Mouse (Mus musculus): ENCODE measurements around the gene Kdm4c. TPM values are rescaled to one million over a fixed set of nuclear protein-coding genes. Genes with fewer than 3 reads are reported as not detected.
"Not testable (repeated sequence)": the region's sequence is repeated elsewhere in the genome, so short reads cannot be mapped to it uniquely, and the experiment has no call there.

Kdm4c gene
- polyA plus RNA-seq (2014; fragmentation: Nextera tagmentation; extraction: Ambion mirVana): 11.9 and 13.0 TPM in 2 replicates

- ATAC-seq (replicated peaks; ENCODE audit: low FRiP score, low TSS enrichment, low read depth) (no peak), DNase-seq (ENCODE audit: low spot score) (no peak)
- no peak within 1 kb of the TSS for H3K4me2 ChIP-seq (ENCODE audit: low read length)
- no peaks in the 10 kb centered on the region for H3K9me3 ChIP-seq (ENCODE audit: control insufficient read depth, low read length)
- 83% methylated on average over 1 of the region's 1 CpGs for WGBS
- H3K27me3 ChIP-seq (replicated peaks; ENCODE audit: control insufficient read depth, insufficient read depth, low read length): no peaks in the 10 kb centered on the region
- H3K27ac ChIP-seq (ENCODE audit: low read depth): no peak within 1 kb of the TSS
- no peaks in the 10 kb centered on the region for H3K36me3 ChIP-seq (ENCODE audit: control insufficient read depth, insufficient read depth, low read length)
- H3K9ac ChIP-seq (ENCODE audit: low read length): no peak within 1 kb of the TSS
- H3K4me1 ChIP-seq (replicated peaks; ENCODE audit: control insufficient read depth, insufficient read depth, low read length): no peaks in the 10 kb centered on the region
- no peak within 1 kb of the TSS for H3K4me3 ChIP-seq (ENCODE audit: low read depth, low read length)
Observed at GRCm38 (mm10) chr4:74242176-74242575, at the start of gene Kdm4c. TSS of gene Kdm4c (plus strand) at chr4:74242497.

DNA sequence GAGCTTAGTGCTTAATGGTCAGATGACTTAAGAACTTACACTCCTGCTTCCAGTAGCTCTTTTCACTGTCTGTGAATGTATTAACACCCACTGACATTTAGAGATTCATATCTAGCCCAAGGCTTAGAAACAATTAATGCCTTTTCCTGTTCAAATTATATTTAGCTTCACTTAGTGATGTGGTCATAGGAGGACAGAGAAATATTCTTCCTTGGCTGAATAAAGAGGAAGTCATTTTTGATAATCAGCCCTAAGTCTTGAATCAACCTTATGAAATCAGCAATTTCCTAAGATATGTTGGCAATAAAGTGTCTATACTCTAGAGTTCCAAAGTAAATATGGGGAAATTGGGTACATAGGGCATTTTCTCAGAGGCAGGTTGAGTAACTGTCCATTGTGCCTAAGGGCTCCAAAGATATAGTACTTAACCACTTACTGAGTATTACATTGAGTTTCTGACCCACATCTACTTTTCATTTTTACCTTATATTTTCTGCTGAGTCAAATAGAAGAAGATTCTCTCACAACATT lies 41.0 kb upstream of the Kdm4c start:
- Histone ChIP-seq H3K36me3 (ENCODE audit: control insufficient read depth, insufficient read depth, low read length) (no peaks in the 10 kb centered on the region), H3K4me1 (replicated peaks; ENCODE audit: control insufficient read depth, insufficient read depth, low read length) (no peaks in the 10 kb centered on the region), H3K9me3 (ENCODE audit: control insufficient read depth, low read length) (no peaks in the 10 kb centered on the region), H3K9ac (ENCODE audit: low read length) (no peak overlapping the region), H3K4me2 (ENCODE audit: low read length) (no peak overlapping the region), H3K4me3 (ENCODE audit: low read depth, low read length) (no peak overlapping the region), H3K27me3 (replicated peaks; ENCODE audit: control insufficient read depth, insufficient read depth, low read length) (no peaks in the 10 kb centered on the region), H3K27ac (ENCODE audit: low read depth) (no peak overlapping the region)
- DNase-seq (ENCODE audit: low spot score): no peak
- ATAC-seq (replicated peaks; ENCODE audit: low FRiP score, low TSS enrichment, low read depth): no peak

GRCm38 (mm10) chr4:74221780-74222179 lies 20.5 kb upstream of the Kdm4c start:
- H3K4me3 ChIP-seq (ENCODE audit: low read depth, low read length); H3K36me3 ChIP-seq (ENCODE audit: control insufficient read depth, insufficient read depth, low read length); ATAC-seq (replicated peaks; ENCODE audit: low FRiP score, low TSS enrichment, low read depth); DNase-seq (ENCODE audit: low spot score); H3K9ac ChIP-seq (ENCODE audit: low read length); H3K4me1 ChIP-seq (replicated peaks; ENCODE audit: control insufficient read depth, insufficient read depth, low read length); H3K4me2 ChIP-seq (ENCODE audit: low read length); H3K9me3 ChIP-seq (ENCODE audit: control insufficient read depth, low read length); H3K27ac ChIP-seq (ENCODE audit: low read depth); H3K27me3 ChIP-seq (replicated peaks; ENCODE audit: control insufficient read depth, insufficient read depth, low read length): not testable (repeated sequence)
- WGBS: 92% methylated on average over 1 of the region's 1 CpGs

DNA sequence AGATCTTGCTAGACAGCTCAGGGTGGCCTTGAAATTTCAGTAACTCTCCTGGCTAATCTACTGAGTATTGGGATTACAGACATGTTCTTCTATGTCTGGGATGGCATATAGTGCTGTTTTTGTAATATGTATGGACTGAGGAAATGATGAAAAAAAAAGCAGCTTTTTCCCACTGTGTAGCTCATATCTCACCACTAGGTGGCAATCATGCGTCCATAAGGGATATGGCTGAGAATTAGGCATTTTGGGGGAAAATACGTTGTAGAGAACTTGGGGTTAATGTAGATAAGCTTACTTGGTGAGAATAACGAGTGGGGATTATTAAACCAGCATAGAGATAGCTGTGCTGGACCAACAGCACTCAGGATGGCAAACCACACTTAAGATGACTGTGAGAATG lies 19.9 kb upstream of the Kdm4c start:
- Histone ChIP-seq H3K9me3 (ENCODE audit: control insufficient read depth, low read length) (no peaks in the 10 kb centered on the region), H3K4me3 (ENCODE audit: low read depth, low read length) (no peak overlapping the region), H3K27me3 (replicated peaks; ENCODE audit: control insufficient read depth, insufficient read depth, low read length) (no peaks in the 10 kb centered on the region), H3K27ac (ENCODE audit: low read depth) (no peak overlapping the region), H3K9ac (ENCODE audit: low read length) (no peak overlapping the region), H3K36me3 (ENCODE audit: control insufficient read depth, insufficient read depth, low read length) (no peaks in the 10 kb centered on the region), H3K4me2 (ENCODE audit: low read length) (no peak overlapping the region), H3K4me1 (replicated peaks; ENCODE audit: control insufficient read depth, insufficient read depth, low read length) (no peaks in the 10 kb centered on the region)
- ATAC-seq (replicated peaks; ENCODE audit: low FRiP score, low TSS enrichment, low read depth) (no peak), DNase-seq (ENCODE audit: low spot score) (no peak)
- WGBS: 38% methylated on average over 3 of the region's 3 CpGs

DNA sequence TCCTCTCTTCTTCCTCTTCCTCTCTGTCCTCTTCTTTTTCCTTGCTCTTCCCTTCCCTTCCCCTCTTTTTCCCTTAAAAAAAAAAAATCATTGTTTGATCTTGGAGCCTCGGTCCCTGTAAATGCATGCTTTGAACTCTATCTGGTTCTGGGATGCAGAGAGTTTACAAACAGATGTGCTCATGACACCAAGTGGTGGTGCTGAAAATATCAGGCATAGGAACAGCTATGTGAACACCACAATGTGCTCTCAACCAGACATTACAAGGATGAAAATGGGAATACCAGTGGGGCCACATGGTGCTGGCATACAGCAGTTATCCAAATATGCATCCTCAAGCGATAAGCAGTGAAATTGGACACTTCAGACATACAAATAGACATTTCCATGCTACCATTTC lies 18.1 kb upstream of the Kdm4c start:
- H3K4me3 ChIP-seq (ENCODE audit: low read depth, low read length): no peak overlapping the region
- no peaks in the 10 kb centered on the region for H3K9me3 ChIP-seq (ENCODE audit: control insufficient read depth, low read length)
- no peak overlapping the region for H3K9ac ChIP-seq (ENCODE audit: low read length)
- ATAC-seq (replicated peaks; ENCODE audit: low FRiP score, low TSS enrichment, low read depth) (no peak), DNase-seq (ENCODE audit: low spot score) (no peak)
- no peaks in the 10 kb centered on the region for H3K36me3 ChIP-seq (ENCODE audit: control insufficient read depth, insufficient read depth, low read length)
- H3K4me1 ChIP-seq (replicated peaks; ENCODE audit: control insufficient read depth, insufficient read depth, low read length): no peaks in the 10 kb centered on the region
- H3K27ac ChIP-seq (ENCODE audit: low read depth): no peak overlapping the region
- WGBS: 62% methylated on average over 2 of the region's 2 CpGs
- no peaks in the 10 kb centered on the region for H3K27me3 ChIP-seq (replicated peaks; ENCODE audit: control insufficient read depth, insufficient read depth, low read length)
- no peak overlapping the region for H3K4me2 ChIP-seq (ENCODE audit: low read length)

DNA sequence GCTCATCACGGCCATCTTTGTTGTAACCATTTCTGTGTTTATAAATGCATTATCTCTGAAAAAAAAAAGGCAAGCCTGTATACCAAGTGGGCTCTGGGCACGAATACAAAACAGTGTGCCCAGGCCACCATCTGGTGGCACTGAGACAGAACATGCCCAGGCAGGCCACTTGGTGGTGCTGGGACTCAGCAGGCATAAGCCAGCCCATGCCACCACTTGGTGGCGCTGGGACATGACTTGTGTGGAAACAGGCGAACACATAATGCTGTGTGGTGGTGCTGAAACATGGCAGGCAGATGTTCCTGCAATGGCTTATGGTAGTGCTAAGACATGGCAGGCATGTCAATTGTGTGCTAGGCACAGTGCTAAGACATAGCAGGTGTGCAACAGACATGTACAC lies 11.3 kb upstream of the Kdm4c start:
- H3K36me3 ChIP-seq (ENCODE audit: control insufficient read depth, insufficient read depth, low read length): no peaks in the 10 kb centered on the region
- H3K4me3 ChIP-seq (ENCODE audit: low read depth, low read length): no peak overlapping the region
- H3K4me1 ChIP-seq (replicated peaks; ENCODE audit: control insufficient read depth, insufficient read depth, low read length): no peaks in the 10 kb centered on the region
- no peaks in the 10 kb centered on the region for H3K27me3 ChIP-seq (replicated peaks; ENCODE audit: control insufficient read depth, insufficient read depth, low read length)
- WGBS: 84% methylated on average over 4 of the region's 4 CpGs
- no peak overlapping the region for H3K9ac ChIP-seq (ENCODE audit: low read length)
- H3K4me2 ChIP-seq (ENCODE audit: low read length): no peak overlapping the region
- H3K27ac ChIP-seq (ENCODE audit: low read depth): no peak overlapping the region
- DNase-seq (ENCODE audit: low spot score): no peak
- ATAC-seq (replicated peaks; ENCODE audit: low FRiP score, low TSS enrichment, low read depth): no peak
- H3K9me3 ChIP-seq (ENCODE audit: control insufficient read depth, low read length): no peaks in the 10 kb centered on the region

GRCm38 (mm10) chr4:74231405-74231804 lies 10.9 kb upstream of the Kdm4c start:
- H3K27me3 ChIP-seq (replicated peaks; ENCODE audit: control insufficient read depth, insufficient read depth, low read length): no peaks in the 10 kb centered on the region
- H3K36me3 ChIP-seq (ENCODE audit: control insufficient read depth, insufficient read depth, low read length): no peaks in the 10 kb centered on the region
- no peak overlapping the region for H3K27ac ChIP-seq (ENCODE audit: low read depth)
- no peak overlapping the region for H3K9ac ChIP-seq (ENCODE audit: low read length)
- H3K4me1 ChIP-seq (replicated peaks; ENCODE audit: control insufficient read depth, insufficient read depth, low read length): no peaks in the 10 kb centered on the region
- no peaks in the 10 kb centered on the region for H3K9me3 ChIP-seq (ENCODE audit: control insufficient read depth, low read length)
- no peak overlapping the region for H3K4me2 ChIP-seq (ENCODE audit: low read length)
- ATAC-seq (replicated peaks; ENCODE audit: low FRiP score, low TSS enrichment, low read depth): peak; percentile 70
- 56% methylated on average over 5 of the region's 5 CpGs for WGBS
- peak; percentile 71 for DNase-seq (ENCODE audit: low spot score)
- H3K4me3 ChIP-seq (ENCODE audit: low read depth, low read length): no peak overlapping the region

- Histone ChIP-seq H3K27ac (ENCODE audit: low read depth) (no peak overlapping the region), H3K4me1 (replicated peaks; ENCODE audit: control insufficient read depth, insufficient read depth, low read length) (no peaks in the 10 kb centered on the region), H3K9me3 (ENCODE audit: control insufficient read depth, low read length) (no peaks in the 10 kb centered on the region), H3K9ac (ENCODE audit: low read length) (no peak overlapping the region), H3K27me3 (replicated peaks; ENCODE audit: control insufficient read depth, insufficient read depth, low read length) (no peaks in the 10 kb centered on the region), H3K4me3 (ENCODE audit: low read depth, low read length) (no peak overlapping the region), H3K36me3 (ENCODE audit: control insufficient read depth, insufficient read depth, low read length) (no peaks in the 10 kb centered on the region), H3K4me2 (ENCODE audit: low read length) (no peak overlapping the region)
- 96% methylated on average over 3 of the region's 3 CpGs for WGBS
- no peak for ATAC-seq (replicated peaks; ENCODE audit: low FRiP score, low TSS enrichment, low read depth)
- DNase-seq (ENCODE audit: low spot score): no peak
Observed at GRCm38 (mm10) chr4:74233534-74233933, 8.8 kb upstream of the Kdm4c start.

DNA sequence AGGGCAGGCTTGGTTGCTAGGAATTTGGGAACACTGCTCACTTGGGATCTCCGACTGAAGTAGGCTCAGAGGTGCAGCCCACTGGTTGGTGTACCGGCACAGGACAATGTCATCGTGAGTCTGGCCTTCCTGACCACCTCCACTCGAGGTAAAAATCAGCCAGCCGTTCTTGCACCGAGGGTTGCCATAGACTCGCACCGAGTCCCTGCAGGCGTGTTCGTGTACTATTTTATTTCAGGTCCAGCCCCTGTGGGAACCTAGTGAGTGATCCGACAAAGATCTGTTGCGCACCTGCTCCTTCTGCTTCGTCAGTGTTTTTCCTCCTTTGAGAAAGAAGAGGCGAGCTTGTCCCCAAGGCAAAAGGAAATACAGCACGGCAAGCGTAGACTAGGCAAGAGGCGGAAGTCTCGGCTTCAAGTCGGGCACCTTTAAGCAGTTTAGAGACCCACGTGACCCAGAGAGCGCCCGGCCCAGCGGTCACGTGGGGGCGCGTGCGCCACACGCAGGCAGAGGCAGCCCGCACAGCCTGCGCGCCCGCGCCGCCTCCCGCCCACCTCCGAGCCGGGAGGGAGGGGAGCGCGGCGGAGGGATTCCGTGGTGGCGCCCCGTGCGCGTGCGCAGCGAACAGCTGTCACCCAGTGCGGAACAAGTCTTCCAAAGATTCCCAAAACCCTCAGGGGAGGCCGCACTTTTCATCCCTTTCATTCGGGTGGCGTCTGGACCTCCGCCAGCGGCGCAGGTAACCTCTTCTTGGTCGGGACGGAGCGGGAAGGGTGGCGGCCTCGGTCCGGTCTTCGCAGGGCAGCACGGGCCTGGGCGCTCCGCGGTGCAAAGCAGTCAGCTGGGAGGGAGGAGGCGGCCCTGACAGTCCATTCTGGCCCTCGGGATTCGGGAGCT lies 9.3 kb downstream of the Kdm4c start:
- no peaks in the 10 kb centered on the region for H3K9me3 ChIP-seq (ENCODE audit: control insufficient read depth, low read length)
- WGBS: under 1% methylated on average over 68 of the region's 68 CpGs

More for the DNA sequence above, 9.3 kb downstream of the Kdm4c start:
- Histone ChIP-seq H3K36me3 (ENCODE audit: control insufficient read depth, insufficient read depth, low read length) (no peaks in the 10 kb centered on the region), H3K4me1 (replicated peaks; ENCODE audit: control insufficient read depth, insufficient read depth, low read length) (peaks cover 9% of the 10 kb centered on the region), H3K27me3 (replicated peaks; ENCODE audit: control insufficient read depth, insufficient read depth, low read length) (no peaks in the 10 kb centered on the region), H3K4me2 (ENCODE audit: low read length) (peak overlapping the region; percentile 78), H3K27ac (ENCODE audit: low read depth) (peak overlapping the region; percentile 81), H3K4me3 (ENCODE audit: low read depth, low read length) (peak overlapping the region; percentile 83), H3K9ac (ENCODE audit: low read length) (peak overlapping the region; percentile 82)
- DNase-seq (ENCODE audit: low spot score): peak; percentile 96
- ATAC-seq (replicated peaks; ENCODE audit: low FRiP score, low TSS enrichment, low read depth): peak; percentile 98
